Mouse (Mus musculus) lung, adult 2 months (tissue): Measurements from ENCODE around the gene Qrich1. TPM values are rescaled to one million over a fixed set of nuclear protein-coding genes. Genes with fewer than 3 reads are reported as not detected.

Source experiments
- DNase-seq: peaks from one replicate; pipeline ENCODE4 v3.0.0; 2022
- H3K4me1 ChIP-seq: fragments of 200-500 bp; 2 replicates; pipeline ENCODE4 v1.6.1; 2011; ENCODE audit warnings: low read length; ENCODE audit not compliant: control insufficient read depth, insufficient read depth
- H3K4me3 ChIP-seq: fragments of 200-500 bp; replicated peaks from 2 replicates; pipeline ENCODE3; 2011; ENCODE audit warnings: low read depth, mild to moderate bottlenecking, control low read depth, low read length; ENCODE audit errors: extremely low read depth
- CTCF ChIP-seq: fragments of 200-500 bp; IDR thresholded peaks from 2 replicates; pipeline ENCODE4 v1.5.1; 2011; ENCODE audit warnings: mild to moderate bottlenecking, low read length, control low read depth; ENCODE audit not compliant: insufficient read depth
- POLR2A ChIP-seq: fragments of 200-500 bp; IDR thresholded peaks from 2 replicates; pipeline ENCODE4 v1.6.1; 2011; ENCODE audit warnings: low read depth, mild to moderate bottlenecking, control low read depth, low read length, borderline replicate concordance; ENCODE audit errors: extremely low read depth
- WGBS: fragments of 180-500 bp; shearing (Covaris S2); methylation state at CpG from one replicate; pipeline ENCODE4 v1.1.7; 2018; 5-methylcytosine and 5-hydroxymethylcytosine counted together
- polyA plus RNA-seq: library from polyadenylated mRNA; depleted of rRNA; stranded (reverse); fragments of >200 nt; gene quantifications from 2 replicates; pipeline ENCODE4 v1.2.3, GENCODE M21; 2012

Gene Qrich1
- polyA plus RNA-seq, 1 experiment: 64.4 TPM

- peak overlapping the region; percentile 85 for H3K4me3 ChIP-seq
- TF ChIP-seq CTCF: no peak
- no peak for TF ChIP-seq POLR2A
- DNase-seq: no peak
- WGBS: 2% methylated on average over 12 of the region's 12 CpGs
- H3K4me1 ChIP-seq: peaks cover 7% of the 10 kb centered on the region
Measured at GRCm38 (mm10) chr9:108491286-108491580, 25.4 kb upstream of the Qrich1 start.

GRCm38 (mm10) chr9:108492043-108492750 lies 24.4 kb upstream of the Qrich1 start:
- peaks cover 7% of the 10 kb centered on the region for H3K4me1 ChIP-seq
- no peak for DNase-seq
- no peak for TF ChIP-seq CTCF
- TF ChIP-seq POLR2A: no peak
- 56% methylated on average over 16 of the region's 16 CpGs for WGBS
- H3K4me3 ChIP-seq: no peak overlapping the region

GRCm38 (mm10) chr9:108493246-108493645 lies 23.4 kb upstream of the Qrich1 start:
- Histone ChIP-seq H3K4me3 (no peak overlapping the region), H3K4me1 (peaks cover 7% of the 10 kb centered on the region)
- no peak for DNase-seq
- WGBS: 94% methylated on average over 8 of the region's 8 CpGs
- TF ChIP-seq CTCF (no peak), POLR2A (no peak)

GRCm38 (mm10) chr9:108494146-108494825 lies 22.3 kb upstream of the Qrich1 start:
- Histone ChIP-seq H3K4me3 (no peak overlapping the region), H3K4me1 (peaks cover 7% of the 10 kb centered on the region)
- TF ChIP-seq CTCF (no peak), POLR2A (no peak)
- DNase-seq: no peak
- 95% methylated on average over 19 of the region's 19 CpGs for WGBS

- DNase-seq: no peak
- 80% methylated on average over 10 of the region's 10 CpGs for WGBS
- peaks cover 7% of the 10 kb centered on the region for H3K4me1 ChIP-seq
- no peak overlapping the region for H3K4me3 ChIP-seq
- no peak for TF ChIP-seq POLR2A
- no peak for TF ChIP-seq CTCF
Measured at GRCm38 (mm10) chr9:108494905-108495304, 21.7 kb upstream of the Qrich1 start.

- Histone ChIP-seq H3K4me1 (no peaks in the 10 kb centered on the region), H3K4me3 (no peak overlapping the region)
- 90% methylated on average over 7 of the region's 7 CpGs for WGBS
- no peak for DNase-seq
- TF ChIP-seq POLR2A: no peak
- no peak for TF ChIP-seq CTCF
Measured at GRCm38 (mm10) chr9:108499231-108499630, 17.4 kb upstream of the Qrich1 start.

- H3K4me3 ChIP-seq: no peak overlapping the region
- TF ChIP-seq CTCF (no peak), POLR2A (no peak)
- DNase-seq: no peak
- no peaks in the 10 kb centered on the region for H3K4me1 ChIP-seq
- 92% methylated on average over 15 of the region's 15 CpGs for WGBS
Measured at GRCm38 (mm10) chr9:108499943-108500342, 16.7 kb upstream of the Qrich1 start.

- TF ChIP-seq POLR2A (no peak), CTCF (no peak)
- H3K4me3 ChIP-seq: peak overlapping the region; percentile 3
- H3K4me1 ChIP-seq: peaks cover 5% of the 10 kb centered on the region; the same call in 1 of the 2 replicates
- no peak for DNase-seq
- 88% methylated on average over 7 of the region's 7 CpGs for WGBS
Measured at GRCm38 (mm10) chr9:108506901-108507300, 9.7 kb upstream of the Qrich1 start.

GRCm38 (mm10) chr9:108507619-108508434 lies 8.8 kb upstream of the Qrich1 start, which contains the start of gene Qars:
Gene Qars (plus strand): TSS chr9:108507706.
- DNase-seq: peak; percentile 91
- peak within 1 kb of the TSS; percentile 71 for H3K4me3 ChIP-seq
- H3K4me1 ChIP-seq: peaks cover 5% of the 10 kb centered on the region; the same call in 1 of the 2 replicates
- 1% methylated on average over 37 of the region's 37 CpGs for WGBS
- TF ChIP-seq POLR2A (peak; percentile 76; the same call in 1 of the 2 replicates), CTCF (no peak)

- Histone ChIP-seq H3K4me1 (peaks cover 5% of the 10 kb centered on the region; the same call in 1 of the 2 replicates), H3K4me3 (no peak overlapping the region)
- no peak for TF ChIP-seq CTCF
- no peak for TF ChIP-seq POLR2A
- WGBS: 88% methylated on average over 7 of the region's 7 CpGs
- no peak for DNase-seq
Measured at GRCm38 (mm10) chr9:108508776-108509175, 7.8 kb upstream of the Qrich1 start.
